Mouse (Mus musculus): ENCODE data around the gene Zfp273.

- TF ChIP-seq CTCF (IDR thresholded peaks at IDR 0.05; ENCODE audit: borderline replicate concordance, insufficient read depth, low read depth, low read length): no peak
- no peak for TF ChIP-seq POLR2A (IDR thresholded peaks at IDR 0.05; ENCODE audit: borderline replicate concordance, insufficient read depth, low read length)
Measured at GRCm38 (mm10) chr13:67812961-67813709, 405 bp upstream of the Zfp273 start.
